Mouse (Mus musculus): ENCODE results near the gene Chrnb1. TPM values are rescaled to one million over a fixed set of nuclear protein-coding genes. Genes with fewer than 3 reads are reported as not detected.

The Chrnb1 gene
- total and polyA plus RNA-seq, 2 experiments from 2014 or later, result 3.1 to 11.2 TPM

- Histone ChIP-seq H3K27ac (ENCODE audit: low read depth) (no peak overlapping the region), H3K36me3 (replicated peaks; ENCODE audit: control insufficient read depth, insufficient read depth, low read length) (no peaks in the 10 kb centered on the region), H3K27me3 (ENCODE audit: control insufficient read depth, insufficient read depth, low read length) (peaks cover 24% of the 10 kb centered on the region), H3K4me3 (ENCODE audit: low read depth, low read length) (peak overlapping the region; percentile 57), H3K4me2 (ENCODE audit: low read depth, low read length) (peak overlapping the region; percentile 84), H3K9ac (replicated peaks; ENCODE audit: low read depth, low read length) (no peak overlapping the region), H3K4me1 (ENCODE audit: control insufficient read depth, insufficient read depth) (peaks cover 39% of the 10 kb centered on the region), H3K9me3 (replicated peaks; ENCODE audit: control insufficient read depth, low read length) (no peaks in the 10 kb centered on the region)
- 12% methylated on average over 12 of the region's 12 CpGs for WGBS
- no peak for TF ChIP-seq CTCF (IDR thresholded peaks at IDR 0.05; ENCODE audit: low read depth)
- DNase-seq (ENCODE audit: low spot score) (no peak), ATAC-seq (ENCODE audit: insufficient read depth, low read depth) (no peak)
Observed at GRCm38 (mm10) chr11:69804652-69804940, 8.9 kb upstream of the Chrnb1 start.

GRCm38 (mm10) chr11:69803786-69804651 lies 8.3 kb upstream of the Chrnb1 start:
- peaks cover 43% of the 10 kb centered on the region for H3K4me1 ChIP-seq (ENCODE audit: control insufficient read depth, insufficient read depth)
- no peaks in the 10 kb centered on the region for H3K36me3 ChIP-seq (replicated peaks; ENCODE audit: control insufficient read depth, insufficient read depth, low read length)
- DNase-seq (ENCODE audit: low spot score) (peak; percentile 63), ATAC-seq (ENCODE audit: insufficient read depth, low read depth) (peak; percentile 75)
- peaks cover 24% of the 10 kb centered on the region for H3K27me3 ChIP-seq (ENCODE audit: control insufficient read depth, insufficient read depth, low read length)
- H3K4me2 ChIP-seq (ENCODE audit: low read depth, low read length), result peak overlapping the region; percentile 84
- H3K9ac ChIP-seq (replicated peaks; ENCODE audit: low read depth, low read length), result peak overlapping the region; percentile 49; the same call in 1 of the 2 replicates
- 2% methylated on average over 50 of the region's 60 CpGs for WGBS
- H3K4me3 ChIP-seq (ENCODE audit: low read depth, low read length), result peak overlapping the region; percentile 57
- H3K27ac ChIP-seq (ENCODE audit: low read depth), result peak overlapping the region; percentile 13; the same call in 1 of the 2 replicates
- no peaks in the 10 kb centered on the region for H3K9me3 ChIP-seq (replicated peaks; ENCODE audit: control insufficient read depth, low read length)
- no peak for TF ChIP-seq EP300 (IDR thresholded peaks at IDR 0.05; ENCODE audit: low read depth)
- TF ChIP-seq CTCF (IDR thresholded peaks at IDR 0.05; ENCODE audit: low read depth), result peak; percentile 65

DNA sequence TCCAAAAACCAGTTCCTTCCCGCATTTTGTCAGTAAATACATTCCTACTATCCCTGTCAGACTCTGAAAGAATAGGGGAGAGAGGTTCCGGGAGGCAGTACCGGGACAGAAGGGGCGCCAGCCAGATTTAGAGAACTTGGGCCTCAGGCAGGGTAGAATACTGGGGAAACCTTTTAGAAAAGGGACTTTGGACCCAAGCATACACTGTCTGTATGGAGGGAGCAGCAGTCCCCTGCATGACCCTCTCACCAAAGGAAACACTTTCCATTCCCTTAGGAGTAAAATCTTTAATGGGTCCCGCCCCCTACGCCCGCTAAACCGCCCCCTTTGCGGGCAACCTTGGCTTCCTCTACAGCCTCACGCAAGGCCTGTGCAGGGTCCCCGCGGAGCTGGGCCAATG lies 7.6 kb upstream of the Chrnb1 start:
- no peak for TF ChIP-seq EP300 (IDR thresholded peaks at IDR 0.05; ENCODE audit: low read depth)
- TF ChIP-seq CTCF (IDR thresholded peaks at IDR 0.05; ENCODE audit: low read depth), result no peak
- 0 out of 2 replicates have a peak overlapping the region, but pooled peaks have one; percentile 13 for H3K27ac ChIP-seq (ENCODE audit: low read depth)
- peak overlapping the region; percentile 84 for H3K4me2 ChIP-seq (ENCODE audit: low read depth, low read length)
- H3K4me3 ChIP-seq (ENCODE audit: low read depth, low read length), result peak overlapping the region; percentile 57
- H3K27me3 ChIP-seq (ENCODE audit: control insufficient read depth, insufficient read depth, low read length), result peaks cover 24% of the 10 kb centered on the region
- ATAC-seq (ENCODE audit: insufficient read depth, low read depth) (peak; percentile 4; the same call in 1 of the 2 replicates), DNase-seq (ENCODE audit: low spot score) (no peak)
- H3K4me1 ChIP-seq (ENCODE audit: control insufficient read depth, insufficient read depth), result peaks cover 43% of the 10 kb centered on the region
- H3K9me3 ChIP-seq (replicated peaks; ENCODE audit: control insufficient read depth, low read length), result no peaks in the 10 kb centered on the region
- peak overlapping the region; percentile 49; the same call in 1 of the 2 replicates for H3K9ac ChIP-seq (replicated peaks; ENCODE audit: low read depth, low read length)
- WGBS, result 3% methylated on average over 12 of the region's 12 CpGs
- no peaks in the 10 kb centered on the region for H3K36me3 ChIP-seq (replicated peaks; ENCODE audit: control insufficient read depth, insufficient read depth, low read length)

GRCm38 (mm10) chr11:69802648-69803105 lies 6.9 kb upstream of the Chrnb1 start:
- Histone ChIP-seq H3K27ac (ENCODE audit: low read depth) (peak overlapping the region; percentile 18; the same call in 1 of the 2 replicates), H3K4me1 (ENCODE audit: control insufficient read depth, insufficient read depth) (peaks cover 43% of the 10 kb centered on the region), H3K4me2 (ENCODE audit: low read depth, low read length) (peak overlapping the region; percentile 84), H3K36me3 (replicated peaks; ENCODE audit: control insufficient read depth, insufficient read depth, low read length) (no peaks in the 10 kb centered on the region), H3K9ac (replicated peaks; ENCODE audit: low read depth, low read length) (peak overlapping the region; percentile 49; the same call in 1 of the 2 replicates), H3K27me3 (ENCODE audit: control insufficient read depth, insufficient read depth, low read length) (peaks cover 29% of the 10 kb centered on the region), H3K4me3 (ENCODE audit: low read depth, low read length) (peak overlapping the region; percentile 57), H3K9me3 (replicated peaks; ENCODE audit: control insufficient read depth, low read length) (no peaks in the 10 kb centered on the region)
- DNase-seq (ENCODE audit: low spot score) (peak; percentile 62), ATAC-seq (ENCODE audit: insufficient read depth, low read depth) (0 out of 2 replicates have a peak, but pooled peaks have one; percentile 7)
- TF ChIP-seq EP300 (IDR thresholded peaks at IDR 0.05; ENCODE audit: low read depth) (no peak), CTCF (IDR thresholded peaks at IDR 0.05; ENCODE audit: low read depth) (no peak)
- WGBS, result under 1% methylated on average over 33 of the region's 33 CpGs

DNA sequence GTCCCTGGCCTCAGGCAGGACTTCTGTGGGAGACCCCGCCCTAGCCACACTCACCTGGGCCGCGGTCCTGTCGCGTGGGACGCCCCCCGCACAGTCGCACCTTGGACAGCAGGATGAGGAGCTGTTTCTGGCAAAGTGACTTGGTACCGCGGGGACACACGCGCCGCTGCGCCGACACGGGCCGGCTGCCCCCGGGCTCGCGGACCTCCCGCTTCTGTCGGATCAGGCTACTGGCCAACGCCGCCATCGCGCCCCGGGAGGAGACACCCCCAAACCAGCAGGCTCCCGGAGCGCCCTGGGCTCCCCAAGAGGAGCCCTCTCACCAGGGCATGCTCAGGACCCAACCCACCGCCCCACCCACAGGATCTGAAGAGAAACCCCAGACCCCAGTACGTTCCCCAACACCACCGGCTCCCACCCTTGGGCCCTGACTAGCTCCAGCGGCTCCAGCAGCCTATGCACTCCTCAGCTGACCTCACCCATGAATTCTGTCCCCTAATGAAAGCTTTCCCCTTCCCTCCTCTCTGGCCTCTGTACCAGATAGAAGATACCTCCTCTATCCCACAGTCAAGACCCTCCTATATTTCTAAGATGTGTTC lies 5.7 kb upstream of the Chrnb1 start, which contains the start of gene Fgf11:
Gene Fgf11 (minus strand): TSS at position 479 of the 599 bp plus-strand sequence.
- Histone ChIP-seq H3K4me3 (ENCODE audit: low read depth, low read length) (peak within 1 kb of the TSS; percentile 57), H3K4me2 (ENCODE audit: low read depth, low read length) (peak within 1 kb of the TSS; percentile 84), H3K27ac (ENCODE audit: low read depth) (peak within 1 kb of the TSS; percentile 18; the same call in 1 of the 2 replicates), H3K36me3 (replicated peaks; ENCODE audit: control insufficient read depth, insufficient read depth, low read length) (no peaks in the 10 kb centered on the region), H3K9me3 (replicated peaks; ENCODE audit: control insufficient read depth, low read length) (no peaks in the 10 kb centered on the region), H3K27me3 (ENCODE audit: control insufficient read depth, insufficient read depth, low read length) (peaks cover 29% of the 10 kb centered on the region), H3K4me1 (ENCODE audit: control insufficient read depth, insufficient read depth) (peaks cover 43% of the 10 kb centered on the region), H3K9ac (replicated peaks; ENCODE audit: low read depth, low read length) (peak within 1 kb of the TSS; percentile 49; the same call in 1 of the 2 replicates)
- DNase-seq (ENCODE audit: low spot score), result no peak
- no peak for TF ChIP-seq CTCF (IDR thresholded peaks at IDR 0.05; ENCODE audit: low read depth)
- no peak for TF ChIP-seq EP300 (IDR thresholded peaks at IDR 0.05; ENCODE audit: low read depth)
- no peak for ATAC-seq (ENCODE audit: insufficient read depth, low read depth)
- WGBS, result 2% methylated on average over 33 of the region's 33 CpGs

Data from heart, postnatal 0 days (tissue).